Mouse (Mus musculus) cortical plate, adult 2 months (tissue): ENCODE results near the gene Slc2a10.
A peak's percentile ranks its signal among the peaks of the same experiment; 100 is the strongest.
"Not testable (repeated sequence)": the region's sequence is repeated elsewhere in the genome, so short reads cannot be mapped to it uniquely, and the experiment has no call there.

Experiments used
- CTCF ChIP-seq: fragments of 200-500 bp; IDR thresholded peaks from 2 replicates; pipeline ENCODE4 v1.5.1; 2011; ENCODE audit warnings: mild to moderate bottlenecking, control low read depth, low read length; ENCODE audit not compliant: insufficient read depth; ENCODE audit errors: extremely low read depth
- POLR2A ChIP-seq: fragments of 200-500 bp; IDR thresholded peaks from 2 replicates; pipeline ENCODE4 v1.6.1; 2011; ENCODE audit warnings: mild to moderate bottlenecking, low read length, control low read depth; ENCODE audit not compliant: insufficient read depth; ENCODE audit errors: extremely low read depth

- not testable (repeated sequence) for TF ChIP-seq POLR2A
- TF ChIP-seq CTCF: peak; percentile 16; the same call in 1 of the 2 replicates
These were observed 46.8 kb downstream of the Slc2a10 start for GRCm38 (mm10) chr2:165550410-165550809.
